Mouse (Mus musculus) forebrain, embryonic 14.5 days (tissue): ENCODE measurements around the gene Dus3l. TPM values are rescaled to one million over a fixed set of nuclear protein-coding genes. Genes with fewer than 3 reads are reported as not detected.

Source experiments
- ATAC-seq: fragments of 200-750 bp; cut with Nextera tagmentation; 2 replicates; pipeline ENCODE4 v1.8.0; 2017; ENCODE audit warnings: mild to moderate bottlenecking, moderate library complexity
- DNase-seq: peaks from one replicate; pipeline ENCODE4 v3.0.0-alpha.2; 2015; ENCODE audit warnings: low spot score
- H3K27ac ChIP-seq: fragments of 300-500 bp; sonication (generic); 2 replicates; pipeline ENCODE4 v1.5.1; 2014; ENCODE audit warnings: low read depth, mild to moderate bottlenecking, control low read depth, low read length, moderate library complexity
- H3K27me3 ChIP-seq: fragments of 300-500 bp; sonication (generic); replicated peaks from 2 replicates; pipeline ENCODE4 v1.6.1; 2014; ENCODE audit warnings: low read length, control low read depth, mixed read lengths; ENCODE audit not compliant: control insufficient read depth, insufficient read depth
- H3K36me3 ChIP-seq: fragments of 300-500 bp; sonication (generic); 2 replicates; pipeline ENCODE4 v1.6.1; 2014; ENCODE audit warnings: low read length, control low read depth; ENCODE audit not compliant: control insufficient read depth, insufficient read depth
- H3K4me1 ChIP-seq: fragments of 300-500 bp; sonication (generic); 2 replicates; pipeline ENCODE4 v1.6.1; 2014; ENCODE audit warnings: antibody characterized with exemption, low read length, control low read depth; ENCODE audit not compliant: control insufficient read depth, insufficient read depth
- H3K4me2 ChIP-seq: fragments of 300-500 bp; sonication (generic); 2 replicates; pipeline ENCODE4 v1.6.1; 2014; ENCODE audit warnings: mild to moderate bottlenecking, control low read depth, low read length
- H3K4me3 ChIP-seq: fragments of 300-500 bp; sonication (generic); 2 replicates; pipeline ENCODE4 v1.5.1; 2014; ENCODE audit warnings: low read depth, low read length, control low read depth
- H3K9ac ChIP-seq: fragments of 300-500 bp; sonication (generic); 2 replicates; pipeline ENCODE4 v1.6.1; 2014; ENCODE audit warnings: mild to moderate bottlenecking, low read length, control low read depth, moderate library complexity
- H3K9me3 ChIP-seq: fragments of 300-500 bp; sonication (generic); replicated peaks from 2 replicates; pipeline ENCODE4 v1.6.1; 2016; ENCODE audit warnings: low read length, control low read depth, mixed read lengths; ENCODE audit not compliant: control insufficient read depth
- WGBS: fragments of 180-500 bp; shearing (Covaris S2); extraction: QIAGEN DNeasy Blood & Tissue Kit; methylation state at CpG from one replicate; pipeline ENCODE4 v1.1.7; 2014; 5-methylcytosine and 5-hydroxymethylcytosine counted together
- polyA plus RNA-seq: library from polyadenylated mRNA; unstranded; fragments of >200 nt; fragmentation: Nextera tagmentation; extraction: Ambion mirVana; gene quantifications from 2 replicates; pipeline ENCODE4 v1.2.1, GENCODE M21; 2014

Gene Dus3l
- polyA plus RNA-seq, 1 experiment from 2014 or later, result 48.2 TPM

- no peak for DNase-seq
- Histone ChIP-seq H3K9me3 (no peaks in the 10 kb centered on the region), H3K36me3 (peaks cover 49% of the 10 kb centered on the region), H3K27me3 (no peaks in the 10 kb centered on the region), H3K4me1 (peaks cover 4% of the 10 kb centered on the region), H3K4me2 (no peak within 1 kb of the TSS), H3K4me3 (no peak within 1 kb of the TSS), H3K27ac (no peak within 1 kb of the TSS), H3K9ac (no peak within 1 kb of the TSS)
- 95% methylated on average over 5 of the region's 5 CpGs for WGBS
- ATAC-seq, result no peak
Measured at GRCm38 (mm10) chr17:56769950-56770349, 5.4 kb downstream of the Dus3l start, which contains the start of gene Prr22. Prr22 (plus strand) TSS chr17:56770250.

- 92% methylated on average over 11 of the region's 11 CpGs for WGBS
- Histone ChIP-seq H3K4me3 (no peak overlapping the region), H3K27me3 (no peaks in the 10 kb centered on the region), H3K9ac (no peak overlapping the region), H3K9me3 (0 out of 2 replicates have a peak, but pooled peaks cover 3% of the 10 kb centered on the region), H3K36me3 (peaks cover 20% of the 10 kb centered on the region; the same call in 1 of the 2 replicates), H3K4me2 (no peak overlapping the region), H3K27ac (no peak overlapping the region), H3K4me1 (no peaks in the 10 kb centered on the region)
- no peak for DNase-seq
- no peak for ATAC-seq
Measured at GRCm38 (mm10) chr17:56777568-56777967, 13.0 kb downstream of the Dus3l start.

- WGBS, result 42% methylated on average over 3 of the region's 3 CpGs
- no peak overlapping the region for H3K4me3 ChIP-seq
- 0 out of 2 replicates have a peak, but pooled peaks cover 3% of the 10 kb centered on the region for H3K9me3 ChIP-seq
- H3K27me3 ChIP-seq, result no peaks in the 10 kb centered on the region
- H3K4me2 ChIP-seq, result no peak overlapping the region
- DNase-seq, result no peak
- no peak for ATAC-seq
- no peak overlapping the region for H3K9ac ChIP-seq
- no peaks in the 10 kb centered on the region for H3K4me1 ChIP-seq
- no peak overlapping the region for H3K27ac ChIP-seq
- H3K36me3 ChIP-seq, result peaks cover 20% of the 10 kb centered on the region; the same call in 1 of the 2 replicates
Measured at GRCm38 (mm10) chr17:56778779-56779362, 14.3 kb downstream of the Dus3l start.

GRCm38 (mm10) chr17:56780291-56780978 is 15.9 kb downstream of the Dus3l start:
- Histone ChIP-seq H3K27ac (no peak overlapping the region), H3K4me3 (no peak overlapping the region), H3K36me3 (peaks cover 20% of the 10 kb centered on the region; the same call in 1 of the 2 replicates), H3K4me2 (no peak overlapping the region), H3K4me1 (no peaks in the 10 kb centered on the region), H3K9me3 (0 out of 2 replicates have a peak, but pooled peaks cover 3% of the 10 kb centered on the region), H3K27me3 (no peaks in the 10 kb centered on the region), H3K9ac (no peak overlapping the region)
- ATAC-seq (no peak), DNase-seq (no peak)
- WGBS, result 88% methylated on average over 13 of the region's 13 CpGs

GRCm38 (mm10) chr17:56788886-56789285 is 24.3 kb downstream of the Dus3l start:
- whole genome bisulfite sequencing, result 77% methylated on average over 3 of the region's 3 CpGs
- Histone ChIP-seq H3K4me2 (no peak overlapping the region), H3K27ac (no peak overlapping the region), H3K9me3 (no peaks in the 10 kb centered on the region), H3K4me3 (no peak overlapping the region), H3K9ac (no peak overlapping the region), H3K27me3 (no peaks in the 10 kb centered on the region), H3K36me3 (no peaks in the 10 kb centered on the region), H3K4me1 (no peaks in the 10 kb centered on the region)
- no peak for DNase-seq
- no peak for ATAC-seq

GRCm38 (mm10) chr17:56789286-56789685 is 24.7 kb downstream of the Dus3l start:
- Histone ChIP-seq H3K4me2 (no peak overlapping the region), H3K4me1 (no peaks in the 10 kb centered on the region), H3K9me3 (no peaks in the 10 kb centered on the region), H3K36me3 (no peaks in the 10 kb centered on the region), H3K9ac (no peak overlapping the region), H3K4me3 (no peak overlapping the region), H3K27ac (no peak overlapping the region), H3K27me3 (no peaks in the 10 kb centered on the region)
- 88% methylated on average over 6 of the region's 6 CpGs for WGBS
- ATAC-seq (no peak), DNase-seq (no peak)

GRCm38 (mm10) chr17:56792588-56792987 is 28.0 kb downstream of the Dus3l start:
- Histone ChIP-seq H3K9ac (no peak overlapping the region), H3K36me3 (no peaks in the 10 kb centered on the region), H3K9me3 (no peaks in the 10 kb centered on the region), H3K27ac (no peak overlapping the region), H3K4me2 (no peak overlapping the region), H3K27me3 (no peaks in the 10 kb centered on the region), H3K4me3 (no peak overlapping the region), H3K4me1 (no peaks in the 10 kb centered on the region)
- DNase-seq (no peak), ATAC-seq (no peak)
- WGBS, result 83% methylated on average over 3 of the region's 3 CpGs

GRCm38 (mm10) chr17:56793614-56794319 is 29.2 kb downstream of the Dus3l start:
- Histone ChIP-seq H3K9me3 (no peaks in the 10 kb centered on the region), H3K4me1 (no peaks in the 10 kb centered on the region), H3K27me3 (no peaks in the 10 kb centered on the region), H3K9ac (no peak overlapping the region), H3K4me2 (no peak overlapping the region), H3K27ac (no peak overlapping the region), H3K4me3 (no peak overlapping the region), H3K36me3 (no peaks in the 10 kb centered on the region)
- DNase-seq, result no peak
- ATAC-seq, result no peak
- 62% methylated on average over 6 of the region's 6 CpGs for WGBS
